Mouse (Mus musculus) mature B cell (primary cell): ENCODE data around the gene Slc43a1.

Experiments used
- in situ Hi-C: fragments of 300-500 bp; cut with MboI; formaldehyde crosslinking; loops from 2 replicates; pipeline ENCODE4 v1.14.3; 2019

Slc43a1 gene

DNA sequence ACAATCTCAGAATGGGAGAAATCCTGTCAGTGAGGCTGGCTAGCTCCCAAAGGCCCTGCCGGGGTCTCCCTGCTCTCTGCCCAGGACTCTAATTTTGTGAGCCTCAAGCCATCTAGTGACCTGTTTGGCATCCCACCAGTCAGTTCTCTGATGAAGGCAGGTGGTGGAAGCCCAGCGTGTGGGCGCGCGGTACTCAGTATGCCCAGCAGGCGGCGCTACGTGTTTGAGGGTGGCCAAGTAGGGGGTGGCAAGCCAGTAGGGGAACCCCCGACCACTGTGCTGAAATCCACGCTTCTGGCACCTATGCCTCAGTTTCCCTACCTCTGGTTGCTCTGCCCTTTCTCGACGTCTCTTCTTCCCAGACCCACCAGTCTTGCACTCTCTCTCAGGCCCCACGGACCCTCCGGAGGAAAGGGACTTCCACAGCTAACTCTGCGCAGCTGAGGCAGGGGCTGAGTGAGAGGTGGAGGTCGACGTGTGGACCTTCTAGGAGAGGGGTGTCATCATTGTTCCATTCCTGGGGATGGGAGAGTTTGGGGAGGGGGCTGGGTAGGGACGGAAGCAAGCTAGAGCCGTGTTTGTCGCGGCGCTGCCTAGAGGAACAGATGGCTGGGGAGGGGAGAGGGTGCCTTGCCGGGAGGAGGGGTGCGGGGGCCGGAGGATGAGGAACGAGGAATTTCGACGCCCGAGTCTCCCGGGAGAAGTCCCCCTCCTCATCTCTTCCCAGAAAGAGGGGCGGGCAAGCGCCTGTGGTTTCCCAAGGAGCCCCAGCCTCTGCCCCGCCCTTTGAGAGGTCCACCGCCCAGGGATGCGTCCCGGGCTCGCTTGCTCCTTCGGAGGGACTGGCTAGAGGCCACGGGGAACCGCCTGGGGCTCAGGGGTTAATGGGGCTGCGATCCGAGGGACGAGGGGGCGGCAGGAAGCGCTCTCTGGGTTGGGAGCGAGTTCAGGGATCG lies 27.2 kb downstream of the Slc43a1 start:
- in situ Hi-C loops, result no loop called here

DNA sequence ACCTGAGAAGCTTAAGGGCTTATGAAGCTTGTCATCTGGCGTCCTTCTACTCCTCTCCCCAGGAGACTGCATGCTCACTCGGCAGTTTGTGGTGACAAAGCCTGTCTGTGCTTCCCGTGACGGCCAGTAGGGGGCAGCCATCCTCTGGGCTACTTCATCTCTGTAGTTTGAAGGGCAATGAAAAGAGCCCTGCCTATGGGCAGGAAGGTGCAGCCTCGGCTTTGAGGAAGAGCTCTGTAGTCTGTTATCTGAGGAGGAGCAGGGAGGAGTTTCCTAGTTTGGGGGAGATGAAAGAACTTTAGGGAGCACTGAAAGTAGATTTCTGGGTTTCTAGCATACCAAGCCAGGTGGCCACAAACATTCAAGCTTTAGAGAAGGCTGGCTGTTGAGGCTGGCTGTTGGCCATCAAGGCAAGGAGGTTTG lies 29.9 kb downstream of the Slc43a1 start:
- in situ Hi-C loops, result no loop called here

DNA sequence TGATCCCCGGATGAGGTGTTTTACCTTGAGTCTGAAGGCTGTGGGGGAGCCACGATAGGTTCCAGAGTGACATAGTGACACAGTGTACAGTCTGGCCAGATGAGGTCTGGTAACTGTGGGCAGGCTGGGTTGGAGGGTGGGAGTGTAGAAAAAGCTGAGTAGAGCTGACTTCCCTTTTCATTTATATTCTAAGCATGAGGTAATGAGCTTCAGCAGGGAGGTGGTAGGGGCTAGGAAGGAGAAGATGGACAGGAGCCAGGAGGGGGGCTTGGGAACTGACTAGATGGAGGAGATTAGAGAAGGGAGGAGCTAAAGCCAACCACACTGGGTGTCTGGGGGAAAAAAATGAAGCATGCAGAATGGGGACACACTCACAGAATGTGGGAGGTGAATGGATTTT lies 30.3 kb downstream of the Slc43a1 start:
- in situ Hi-C loops, result no loop called here

DNA sequence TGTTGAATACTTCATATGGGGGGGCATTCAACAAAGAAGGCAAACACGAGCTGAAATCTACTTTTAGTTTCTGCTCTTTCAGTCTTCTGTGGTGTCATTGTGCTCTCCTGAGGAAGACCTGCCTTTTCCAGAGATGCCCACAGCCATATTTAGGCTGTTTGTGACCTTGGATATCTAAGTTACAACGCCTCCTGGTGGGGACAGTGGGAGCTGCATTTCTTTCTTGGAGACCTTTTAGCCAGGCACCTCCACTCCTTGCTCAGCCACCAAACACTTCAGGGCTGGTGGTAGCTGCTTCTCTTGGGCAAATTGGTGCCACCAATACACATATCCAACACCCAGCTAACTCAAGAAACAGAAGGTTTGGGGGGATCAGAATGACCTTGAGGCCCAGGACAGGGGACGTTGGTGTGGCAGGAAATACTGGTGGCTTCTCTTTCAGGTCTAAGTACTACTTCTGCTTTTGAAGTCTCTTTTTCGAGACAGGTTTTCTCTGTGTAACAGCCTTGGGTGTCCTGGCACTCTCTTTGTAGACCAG lies 32.0 kb downstream of the Slc43a1 start:
- in situ Hi-C loops, result no loop called here

DNA sequence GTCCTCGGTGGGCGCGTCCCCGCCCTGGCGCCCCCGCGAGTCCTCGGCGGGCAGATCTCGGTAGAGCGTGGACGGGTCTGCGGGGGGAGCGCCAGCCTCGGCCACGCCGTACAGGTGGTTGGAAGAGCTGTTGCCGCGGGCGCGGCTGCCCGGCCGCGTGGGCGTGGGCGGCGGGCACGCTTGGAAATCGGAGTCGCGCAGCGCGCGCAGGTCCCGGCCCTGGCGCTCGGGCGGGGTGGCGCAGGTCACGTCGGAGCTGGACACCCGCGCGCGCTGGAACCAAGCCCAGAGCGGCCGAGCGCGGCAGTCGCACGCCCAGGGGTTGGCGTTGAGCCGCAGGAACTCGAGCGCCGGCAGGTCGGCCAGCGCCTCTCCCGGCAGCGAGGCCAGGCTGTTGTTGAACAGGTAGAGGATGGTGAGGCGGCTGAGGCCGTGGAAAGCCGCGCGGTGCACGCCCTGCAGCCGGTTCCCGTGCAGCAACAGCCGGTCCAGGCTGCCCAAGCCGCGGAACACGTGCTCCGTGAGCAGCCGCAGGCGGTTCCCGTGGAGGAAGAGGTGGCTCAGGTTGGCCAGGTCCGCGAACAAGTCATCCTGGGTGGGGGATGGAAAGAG lies 33.6 kb downstream of the Slc43a1 start:
- in situ Hi-C loops, result no loop called here

DNA sequence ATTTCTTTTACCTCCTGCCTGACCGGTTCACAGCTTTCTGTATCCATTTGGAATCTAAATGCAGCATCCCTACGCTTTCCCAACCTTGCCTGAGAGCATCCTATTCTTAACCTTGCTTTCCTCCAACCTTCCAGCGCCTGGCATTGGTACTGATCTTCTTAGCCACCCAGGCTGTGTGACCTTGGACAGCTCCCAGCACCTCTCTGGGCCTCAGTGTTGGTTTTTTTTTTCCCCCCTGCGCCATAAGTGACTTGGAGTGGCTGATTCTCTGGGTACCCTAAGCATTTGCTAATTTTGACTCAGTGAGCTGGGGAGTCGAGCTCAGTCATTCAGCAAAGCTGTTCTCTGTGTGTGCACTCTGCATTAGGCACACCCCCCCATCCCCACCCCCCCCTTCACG lies 37.2 kb downstream of the Slc43a1 start:
- in situ Hi-C loops, result no loop called here

DNA sequence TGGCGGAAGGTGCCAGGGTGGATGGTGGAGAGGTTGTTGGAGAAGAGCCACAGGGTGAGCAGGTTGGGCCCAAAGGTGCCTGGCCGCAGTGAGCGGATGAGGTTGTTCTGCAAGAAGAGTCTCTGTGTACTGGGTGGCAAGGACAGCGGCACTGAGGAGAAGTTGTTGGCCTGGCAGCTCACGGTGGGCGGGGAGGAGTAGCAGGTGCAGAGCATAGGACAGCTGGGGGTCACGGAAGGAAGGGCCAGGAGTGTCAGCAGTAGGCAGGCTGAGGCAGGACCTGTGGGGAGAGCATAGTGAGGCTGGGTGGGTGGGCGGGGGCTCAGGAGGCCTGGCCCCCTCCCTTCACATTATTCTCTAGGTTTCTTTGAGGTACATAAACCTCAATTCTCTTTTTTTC lies 41.9 kb downstream of the Slc43a1 start:
- in situ Hi-C loops, result loop anchor here (10.0 kb wide), 1 partner anchor 46 kb away; the partner anchor contains the start of gene Slc43a1

DNA sequence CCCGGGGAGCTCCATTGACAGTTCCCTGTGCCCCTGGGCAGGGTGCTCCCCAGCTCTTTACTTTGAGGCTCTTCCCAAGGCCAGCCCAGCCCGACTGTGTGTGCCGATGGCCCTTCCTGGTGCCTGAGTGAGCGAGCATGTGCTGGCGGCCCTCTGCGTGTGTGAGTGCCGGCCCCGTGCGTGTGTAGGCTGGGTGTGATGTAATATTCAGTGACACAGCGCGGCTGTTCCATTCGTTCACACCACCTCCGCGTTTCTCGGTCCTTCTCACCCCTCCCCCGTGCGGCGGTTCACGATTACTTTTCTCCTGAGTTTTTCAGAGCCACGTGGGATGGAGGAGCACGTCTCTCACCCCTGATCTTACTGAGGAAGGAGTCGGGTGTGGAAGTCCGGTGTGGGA lies 44.0 kb downstream of the Slc43a1 start:
- in situ Hi-C loops, result loop anchor here (10.0 kb wide), 1 partner anchor 48 kb away; the partner anchor contains the start of gene Slc43a1

DNA sequence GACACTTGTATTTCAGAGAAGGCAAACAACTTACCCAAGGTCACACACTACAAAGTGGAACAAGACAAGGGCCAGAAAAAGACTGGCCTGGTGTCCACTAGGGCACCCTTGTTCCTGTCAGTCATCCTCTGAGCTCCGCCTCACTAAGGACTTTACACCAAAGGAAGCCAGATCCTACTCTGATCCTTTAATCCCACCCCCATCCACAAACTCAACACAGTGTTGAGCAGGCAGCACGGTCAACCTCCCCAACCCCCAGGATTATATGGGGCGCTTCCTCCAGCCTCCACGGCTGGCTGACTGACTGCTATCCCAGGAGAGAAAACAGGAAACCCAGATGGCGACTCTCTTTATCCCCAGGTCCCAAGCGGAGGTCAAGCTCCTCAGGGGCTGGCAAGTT lies 44.4 kb downstream of the Slc43a1 start:
- in situ Hi-C loops, result loop anchor here (10.0 kb wide), 1 partner anchor 48 kb away; the partner anchor contains the start of gene Slc43a1

DNA sequence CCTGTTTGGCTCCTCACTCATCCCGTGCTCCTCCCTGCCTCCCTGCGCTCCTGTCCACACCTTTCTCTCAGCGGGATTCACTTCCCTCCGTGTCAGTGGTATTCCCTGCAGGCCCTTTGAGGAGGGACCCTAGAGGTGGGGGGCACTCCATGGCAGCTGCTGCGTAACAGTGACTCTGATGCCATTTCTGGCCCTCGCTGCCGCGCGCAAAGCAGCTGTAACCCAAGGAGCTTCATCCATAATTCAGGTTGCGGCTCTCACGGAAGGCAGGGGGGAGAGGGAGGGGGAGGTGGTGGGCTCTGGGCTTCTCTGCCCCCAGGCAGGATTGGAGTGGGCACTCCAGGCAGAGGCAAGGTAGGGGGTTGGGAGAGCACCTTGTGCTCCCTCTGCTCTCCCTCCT lies 44.9 kb downstream of the Slc43a1 start:
- in situ Hi-C loops, result loop anchor here (10.0 kb wide), 1 partner anchor 49 kb away; the partner anchor contains the start of gene Slc43a1

DNA sequence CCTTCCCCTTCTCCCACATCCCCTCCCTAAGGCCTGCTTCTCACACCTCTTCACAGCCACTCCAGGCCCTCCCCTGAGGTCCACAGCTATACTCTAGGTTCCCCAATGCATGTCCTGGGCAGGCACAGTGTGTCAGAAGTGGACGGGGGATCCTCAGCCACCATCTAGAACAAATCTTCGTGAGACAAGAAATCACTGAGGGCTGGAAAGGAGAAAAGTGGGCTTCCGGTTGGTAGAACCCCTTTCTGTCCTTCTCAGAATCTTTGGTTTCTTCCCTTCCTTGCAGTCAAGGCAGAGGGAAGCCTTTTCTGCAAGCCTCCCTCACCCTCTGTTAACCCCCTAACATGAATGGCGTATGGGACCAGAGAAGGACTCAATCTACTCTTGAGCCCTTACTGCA lies 45.3 kb downstream of the Slc43a1 start:
- in situ Hi-C loops, result loop anchor here (10.0 kb wide), 1 partner anchor 49 kb away; the partner anchor contains the start of gene Slc43a1

DNA sequence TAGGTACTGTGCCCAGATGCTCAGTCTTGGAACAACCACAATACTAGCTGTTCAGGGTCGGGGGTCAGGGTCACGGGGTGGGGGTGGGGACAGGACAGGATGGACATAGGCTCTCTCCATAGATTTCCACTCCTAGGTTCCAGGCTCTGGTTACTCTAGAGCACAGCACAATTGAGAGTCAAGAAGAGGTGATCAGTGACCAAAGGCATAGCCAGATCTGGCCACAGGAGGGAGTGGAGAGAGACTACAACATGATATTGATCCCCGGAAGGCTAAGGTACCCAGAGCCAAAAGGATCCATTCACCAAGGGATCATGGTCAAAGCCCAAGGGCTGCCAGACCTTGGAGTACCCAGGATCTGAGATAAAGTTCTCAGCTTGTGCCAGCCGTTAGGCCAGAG lies 46.0 kb downstream of the Slc43a1 start:
- in situ Hi-C loops, result loop anchor here (10.0 kb wide), 1 partner anchor 50 kb away; the partner anchor contains the start of gene Slc43a1

DNA sequence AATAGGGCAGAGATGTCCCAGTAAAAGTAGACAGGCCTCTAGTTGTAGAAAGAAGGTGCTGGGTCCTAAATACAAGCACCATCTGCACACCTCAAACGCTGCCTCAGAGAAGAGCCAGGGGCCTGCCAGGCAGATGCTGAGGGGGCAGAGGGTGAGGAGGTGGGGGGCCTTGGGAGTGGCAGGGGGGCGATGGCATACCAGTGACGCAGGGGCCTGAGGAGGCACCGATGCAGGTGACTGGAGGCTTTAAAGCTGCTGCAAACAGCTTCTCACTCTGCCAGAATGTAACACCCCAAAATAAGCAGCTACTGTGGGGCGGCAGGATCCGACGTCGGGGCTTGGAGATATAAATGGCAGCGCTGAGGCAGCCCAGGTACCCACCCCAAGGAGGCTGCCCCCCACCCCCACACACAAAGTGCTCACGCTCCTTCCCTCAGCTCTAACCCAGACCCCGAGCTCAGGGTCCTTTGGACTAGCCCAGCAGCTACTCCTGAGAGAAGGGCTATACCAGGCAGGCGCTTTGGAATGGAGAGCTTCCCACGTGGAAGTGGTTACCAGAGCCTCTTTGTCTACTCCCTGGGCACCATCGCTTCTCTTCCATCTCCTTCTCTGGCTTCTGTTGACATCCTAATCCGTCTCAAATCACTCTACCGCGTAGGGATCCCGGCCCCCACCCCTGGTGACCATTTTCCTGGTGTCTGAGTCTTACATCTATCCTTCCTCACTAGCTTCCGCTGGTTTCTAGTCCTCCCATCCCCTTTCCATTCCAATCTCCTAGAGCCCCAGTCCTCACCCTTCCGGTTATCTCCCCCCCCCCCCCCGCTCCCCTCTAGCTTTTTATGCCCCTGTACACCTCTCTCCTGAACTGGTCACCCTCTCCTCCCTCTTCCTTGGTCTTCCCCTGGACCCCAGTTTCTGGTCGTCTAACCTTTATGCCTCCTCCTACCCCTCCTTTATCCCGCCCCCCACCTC lies 46.7 kb downstream of the Slc43a1 start:
- in situ Hi-C loops, result loop anchor here (10.0 kb wide), 1 partner anchor 51 kb away; the partner anchor contains the start of gene Slc43a1

DNA sequence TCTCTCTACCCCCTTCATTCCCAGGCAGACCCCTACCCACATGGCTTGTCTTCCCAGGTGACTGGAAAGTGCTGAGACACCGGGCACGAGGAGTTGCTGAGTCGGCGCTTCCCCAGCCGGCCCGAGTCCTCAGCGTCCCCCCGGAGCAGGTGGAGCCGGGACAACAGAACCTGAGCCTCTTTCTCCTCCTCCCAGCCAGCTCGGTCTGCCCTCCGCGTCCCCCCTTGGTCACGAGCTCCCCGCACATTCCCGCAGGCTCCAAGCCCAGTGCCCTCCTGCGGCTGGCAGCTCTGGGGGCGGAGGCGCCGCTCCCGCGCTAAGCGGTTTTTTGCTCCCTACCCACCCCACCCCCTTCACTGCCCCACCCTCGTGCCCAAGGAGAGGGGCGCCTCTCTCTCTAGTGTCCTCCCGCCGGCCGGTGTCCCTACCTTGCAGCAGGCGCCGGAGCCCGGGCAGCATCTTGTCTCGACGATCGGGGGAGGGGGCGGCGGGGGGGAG lies 47.6 kb downstream of the Slc43a1 start, which contains the start of gene Rtn4rl2:
TSS of gene Rtn4rl2 (minus strand) at position 477 of the 498 bp plus-strand sequence.
- in situ Hi-C loops, result loop anchor here (10.0 kb wide), 1 partner anchor 51 kb away; the partner anchor contains the start of gene Slc43a1

DNA sequence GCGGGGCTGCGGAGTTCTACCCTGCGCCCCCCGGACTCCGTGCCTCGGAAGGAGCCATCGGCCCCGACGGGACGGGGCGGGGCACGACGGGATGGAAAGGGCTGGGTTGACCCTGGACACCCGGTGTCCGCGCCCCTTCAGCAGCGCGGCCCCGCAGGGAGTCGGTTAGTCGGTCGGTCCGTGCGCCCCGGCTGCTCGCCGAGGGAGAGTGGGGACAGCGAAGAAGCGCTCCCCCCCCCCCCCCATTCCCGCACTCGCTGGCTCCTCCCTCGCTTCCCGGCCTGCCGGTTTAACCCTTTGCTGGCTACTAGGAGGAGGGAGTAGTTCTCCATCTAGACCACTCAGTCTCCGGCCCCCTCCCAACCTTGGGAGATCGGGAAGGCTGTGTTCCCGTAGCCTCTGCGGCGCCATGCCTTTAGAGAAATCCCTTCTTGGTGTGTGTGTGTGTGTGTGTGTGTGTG lies 48.2 kb downstream of the Slc43a1 start:
- in situ Hi-C loops, result loop anchor here (10.0 kb wide), 1 partner anchor 52 kb away; the partner anchor contains the start of gene Slc43a1

DNA sequence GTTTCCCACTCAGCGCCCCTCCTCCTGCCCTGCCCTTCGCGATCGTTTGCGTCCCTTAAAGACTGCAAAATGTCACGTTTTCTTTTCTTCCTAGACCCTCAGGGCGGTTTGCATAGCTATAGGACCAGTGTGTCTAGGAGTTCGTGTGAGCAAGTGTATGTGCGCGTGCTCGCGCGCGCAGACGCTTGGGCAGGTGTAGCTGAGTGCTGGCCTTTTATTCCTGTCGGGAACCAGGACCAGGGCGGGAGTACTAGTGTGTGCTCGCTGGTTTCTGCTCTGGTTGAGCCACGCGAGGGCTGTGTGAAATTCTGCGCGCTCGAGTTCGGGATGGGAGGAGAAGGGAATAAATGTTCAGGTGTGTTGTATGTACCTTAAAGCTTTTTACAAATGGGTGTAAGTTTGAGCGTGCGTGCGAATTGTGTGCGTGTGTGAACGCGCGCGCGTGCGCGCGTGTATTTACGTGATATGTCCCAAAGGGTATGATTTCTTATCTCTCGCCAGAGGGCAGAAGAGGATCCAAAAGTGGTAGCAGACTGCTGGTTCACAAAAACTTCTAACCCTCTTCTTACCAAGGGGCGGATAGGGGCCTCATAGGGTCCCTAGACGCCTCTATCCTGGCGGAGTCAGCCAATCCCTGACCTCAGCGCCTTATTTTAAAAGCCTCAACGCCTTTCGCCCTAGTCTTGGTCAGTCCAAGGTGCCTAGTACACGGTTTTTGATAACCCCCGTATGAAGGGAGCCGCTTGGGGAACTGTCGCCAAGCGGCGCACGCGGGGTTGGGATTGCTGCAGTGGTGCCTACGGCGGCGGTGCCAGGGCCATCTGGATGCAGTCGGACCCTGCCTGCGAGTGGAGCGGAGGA lies 49.0 kb downstream of the Slc43a1 start:
- in situ Hi-C loops, result loop anchor here (10.0 kb wide), 1 partner anchor 53 kb away; the partner anchor contains the start of gene Slc43a1

DNA sequence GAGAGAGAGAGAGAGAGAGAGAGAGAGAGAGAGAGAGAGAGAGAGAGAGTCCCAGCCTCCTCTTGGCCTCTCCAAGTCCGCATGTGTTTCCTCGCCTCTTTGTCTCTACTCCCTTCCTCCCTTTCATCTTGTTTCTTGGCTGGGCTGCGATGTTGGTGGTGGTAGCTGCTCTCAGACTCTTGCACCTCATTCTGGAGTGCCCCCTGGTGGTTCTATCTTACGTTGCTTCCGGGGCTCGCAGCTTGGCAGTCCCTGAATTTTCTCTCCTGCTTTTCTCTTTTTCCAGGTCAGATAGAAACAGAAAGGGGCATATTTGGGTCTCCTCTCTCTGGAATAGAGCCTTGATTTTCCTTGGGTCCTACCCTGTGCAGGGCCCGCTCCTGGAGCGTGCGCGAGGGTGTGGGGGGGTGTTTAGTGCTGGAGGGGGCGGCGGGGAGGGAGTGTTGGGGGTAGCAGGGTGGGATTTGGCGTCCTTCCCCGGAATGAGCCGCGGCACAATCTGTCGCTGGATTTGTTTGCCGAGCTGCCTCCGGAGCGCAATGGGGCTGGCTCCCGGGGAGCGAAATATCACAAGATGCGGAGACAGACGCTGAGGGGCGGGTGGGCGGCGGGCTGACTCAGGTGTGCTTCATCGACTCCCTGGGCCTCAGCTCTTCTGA lies 50.1 kb downstream of the Slc43a1 start:
- in situ Hi-C loops, result loop anchor here (10.0 kb wide), 1 partner anchor 54 kb away; the partner anchor contains the start of gene Slc43a1

DNA sequence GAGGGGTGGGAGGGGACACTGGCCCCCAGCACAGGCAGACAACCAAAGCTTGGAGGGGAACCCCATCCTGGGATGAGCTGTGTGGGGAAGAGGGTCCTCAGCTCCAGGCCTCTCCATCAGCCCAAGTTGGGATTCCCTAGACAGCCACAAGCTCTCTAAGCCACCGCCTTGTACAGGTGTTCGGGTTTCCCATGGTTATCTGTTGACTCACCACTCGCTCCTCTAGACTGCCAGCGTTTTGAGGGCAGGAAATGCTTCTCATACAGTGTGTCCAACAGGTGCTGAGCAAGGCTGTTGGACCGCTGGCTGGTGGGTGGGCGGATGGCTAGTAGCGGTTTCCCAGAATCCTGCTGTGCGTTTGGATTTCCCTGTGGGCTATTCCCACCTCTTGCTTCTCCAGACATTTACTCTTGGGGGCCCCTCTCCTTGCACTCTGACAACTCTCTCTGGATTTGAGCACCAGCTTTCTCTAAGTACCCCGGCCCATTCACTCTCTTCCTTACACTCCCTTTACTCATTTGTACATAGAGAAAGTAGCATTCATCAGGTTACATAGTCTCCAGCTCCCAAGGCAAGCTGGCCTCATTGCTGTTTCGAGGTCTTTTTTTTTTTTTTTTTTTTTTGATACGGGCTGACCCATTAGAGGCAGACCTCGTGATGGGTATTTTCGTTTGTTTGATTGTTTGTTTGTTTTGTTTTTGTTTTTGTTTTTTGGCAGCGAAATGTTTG lies 50.8 kb downstream of the Slc43a1 start:
- in situ Hi-C loops, result loop anchor here (10.0 kb wide), 1 partner anchor 55 kb away; the partner anchor contains the start of gene Slc43a1
